Mouse (Mus musculus) C2C12 (cell line): ENCODE data around the gene Tgm3. TPM values are rescaled to one million over a fixed set of nuclear protein-coding genes. Genes with fewer than 3 reads are reported as not detected.

Experiments
- H3K27me3 ChIP-seq: one replicate; pipeline ENCODE4 v1.6.1; 2011; ENCODE audit not compliant: control insufficient read depth, insufficient read depth, insufficient read length
- H3K36me3 ChIP-seq: one replicate; pipeline ENCODE4 v1.6.1; 2011; ENCODE audit not compliant: control insufficient read depth, insufficient read depth
- H3K4me3 ChIP-seq: one replicate; pipeline ENCODE4 v1.5.1; 2011; ENCODE audit warnings: mild to moderate bottlenecking, control low read depth; ENCODE audit not compliant: poor library complexity, insufficient read depth, severe bottlenecking
- H3K79me2 ChIP-seq: one replicate; pipeline ENCODE4 v1.6.1; 2011; ENCODE audit not compliant: control insufficient read depth, insufficient read depth
- H3K79me3 ChIP-seq: one replicate; pipeline ENCODE4 v1.6.1; 2011; ENCODE audit warnings: low read depth, control low read depth
- H3ac ChIP-seq: one replicate; pipeline ENCODE3; 2011; ENCODE audit warnings: low read depth; ENCODE audit not compliant: control insufficient read depth, insufficient read length
- CEBPB ChIP-seq: IDR thresholded peaks from one replicate; pipeline ENCODE4 v1.6.1; 2011; ENCODE audit warnings: low read depth, mild to moderate bottlenecking, control low read depth, moderate library complexity
- CTCF ChIP-seq: IDR thresholded peaks from one replicate; pipeline ENCODE4 v1.5.1; 2011; ENCODE audit not compliant: control insufficient read depth, insufficient read depth, insufficient read length
- FOSL1 ChIP-seq: IDR thresholded peaks from one replicate; pipeline ENCODE4 v1.8.0; 2011; ENCODE audit warnings: mild to moderate bottlenecking, low read length; ENCODE audit not compliant: poor library complexity, insufficient read depth, severe bottlenecking
- MAX ChIP-seq: IDR thresholded peaks from one replicate; pipeline ENCODE4 v1.6.1; 2011; ENCODE audit warnings: mild to moderate bottlenecking, control low read depth
- MYOD1 ChIP-seq: IDR thresholded peaks from one replicate; pipeline ENCODE4 v1.6.1; 2011; ENCODE audit warnings: low read depth; ENCODE audit not compliant: control insufficient read depth, insufficient read length
- MYOG ChIP-seq: IDR thresholded peaks from one replicate; pipeline ENCODE4 v1.6.1; 2011; ENCODE audit not compliant: control insufficient read depth, insufficient read length; ENCODE audit errors: extremely low read depth
- USF1 ChIP-seq: IDR thresholded peaks from one replicate; pipeline ENCODE4 v1.6.1; 2011; ENCODE audit warnings: low read depth, mild to moderate bottlenecking, control low read depth, moderate library complexity
- polyA plus RNA-seq: library from polyadenylated mRNA; unstranded; fragments of >200 nt; fragmentation: generic; extraction: Trizol; gene quantifications from one replicate; pipeline ENCODE4 v1.2.1, GENCODE M21; 2012; ENCODE audit warnings: missing spikeins

Tgm3 gene
- polyA plus RNA-seq, 1 experiment, result not detected

DNA sequence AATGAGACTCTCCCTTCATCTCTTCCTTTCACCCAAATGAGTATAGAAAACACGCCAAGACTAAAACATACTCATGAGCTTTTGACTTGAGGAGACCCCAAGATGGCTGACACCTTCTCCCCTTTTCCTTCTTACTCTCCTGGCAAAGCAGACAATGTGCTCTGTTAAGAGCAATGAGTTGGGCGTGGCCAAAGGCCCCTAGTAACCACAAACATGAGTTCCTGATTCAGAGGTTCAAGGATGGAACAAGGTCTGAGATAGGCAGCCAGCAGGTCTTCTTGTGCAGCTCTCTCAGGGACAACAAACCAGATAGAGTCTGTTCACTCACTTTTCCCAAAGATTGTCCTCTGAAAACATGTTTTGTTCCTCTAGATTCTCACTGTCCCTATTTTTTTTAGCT lies 5.9 kb downstream of the Tgm3 start:
- TF ChIP-seq CTCF, result no peak
- no peak for TF ChIP-seq FOSL1
- TF ChIP-seq MYOG, result no peak
- TF ChIP-seq MAX, result no peak
- Histone ChIP-seq H3K79me3 (no peaks in the 10 kb centered on the region), H3K4me3 (no peak overlapping the region), H3K36me3 (no peaks in the 10 kb centered on the region), H3ac (no peak overlapping the region), H3K79me2 (no peaks in the 10 kb centered on the region), H3K27me3 (peaks cover 9% of the 10 kb centered on the region)

DNA sequence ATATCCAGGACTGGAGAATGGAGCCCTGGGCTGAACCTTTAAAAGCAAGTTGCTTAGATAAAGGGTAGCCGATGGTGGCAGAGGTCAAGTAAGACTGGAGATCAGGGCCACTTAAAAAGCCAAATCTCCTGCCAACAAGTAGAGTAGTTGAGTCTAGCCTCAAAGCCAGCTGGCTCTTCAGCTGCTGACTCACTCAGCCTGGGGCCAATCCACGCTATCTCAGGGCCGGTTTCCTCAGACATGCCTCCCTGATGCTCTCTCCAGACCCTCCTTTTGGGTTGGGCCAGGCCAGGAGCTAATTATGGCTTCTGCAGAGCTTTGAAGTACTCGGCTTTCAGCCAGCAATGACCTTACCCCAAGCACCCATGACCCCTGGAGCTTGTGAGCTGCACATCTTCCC lies 15.7 kb downstream of the Tgm3 start:
- Histone ChIP-seq H3K79me2 (no peaks in the 10 kb centered on the region), H3K4me3 (no peak overlapping the region), H3K27me3 (peaks cover 2% of the 10 kb centered on the region), H3K79me3 (no peaks in the 10 kb centered on the region), H3K36me3 (no peaks in the 10 kb centered on the region), H3ac (no peak overlapping the region)
- no peak for TF ChIP-seq CEBPB
- no peak for TF ChIP-seq USF1

DNA sequence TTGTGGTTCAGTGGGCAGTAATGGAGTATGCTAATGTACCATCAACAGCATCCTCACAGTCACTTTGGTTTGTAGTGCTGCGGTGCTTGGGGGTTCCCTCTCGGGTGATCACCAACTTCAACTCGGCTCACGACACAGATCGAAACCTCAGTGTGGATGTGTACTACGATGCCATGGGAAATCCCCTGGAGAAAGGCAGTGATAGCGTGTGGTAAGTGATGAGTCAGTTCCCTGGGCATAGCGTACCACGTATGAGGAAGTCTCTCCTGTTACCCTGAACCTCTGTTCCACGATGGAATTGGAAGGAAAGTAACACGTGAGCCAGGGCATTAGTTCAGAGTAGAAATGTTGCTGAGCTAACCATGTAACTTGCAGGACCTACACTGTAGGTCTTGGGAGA lies 17.7 kb downstream of the Tgm3 start:
- no peak overlapping the region for H3ac ChIP-seq
- TF ChIP-seq MYOD1 (no peak), MAX (no peak), MYOG (no peak), FOSL1 (no peak), USF1 (no peak), CTCF (no peak), CEBPB (no peak)
- H3K79me3 ChIP-seq, result no peaks in the 10 kb centered on the region

DNA sequence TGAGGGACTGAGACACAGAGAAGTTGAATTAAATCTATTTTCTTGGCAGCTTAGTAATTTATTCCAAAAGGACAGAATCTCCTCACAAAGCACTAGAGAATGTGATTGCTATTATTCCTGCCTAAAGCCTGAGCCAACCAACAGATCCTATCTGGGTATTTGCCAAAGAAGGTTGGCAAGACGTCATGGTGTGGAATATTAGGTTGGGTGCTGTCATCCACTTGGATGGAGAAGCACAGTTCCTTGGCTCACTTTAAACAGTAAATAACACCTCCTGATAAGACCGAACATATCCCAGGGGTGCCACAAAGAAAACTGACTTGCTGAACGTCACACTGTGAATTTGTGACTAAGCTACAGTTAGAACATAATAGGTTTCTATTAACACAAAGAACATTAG lies 20.5 kb downstream of the Tgm3 start:
- no peak overlapping the region for H3K4me3 ChIP-seq
- no peak for TF ChIP-seq FOSL1
- TF ChIP-seq CEBPB, result no peak
- no peak for TF ChIP-seq MYOD1
- TF ChIP-seq CTCF, result no peak
- no peak for TF ChIP-seq MAX
- TF ChIP-seq USF1, result no peak

More for the DNA sequence above, 17.7 kb downstream of the Tgm3 start:
- no peaks in the 10 kb centered on the region for H3K27me3 ChIP-seq
- no peaks in the 10 kb centered on the region for H3K36me3 ChIP-seq
- no peak overlapping the region for H3K4me3 ChIP-seq
- no peaks in the 10 kb centered on the region for H3K79me2 ChIP-seq

DNA sequence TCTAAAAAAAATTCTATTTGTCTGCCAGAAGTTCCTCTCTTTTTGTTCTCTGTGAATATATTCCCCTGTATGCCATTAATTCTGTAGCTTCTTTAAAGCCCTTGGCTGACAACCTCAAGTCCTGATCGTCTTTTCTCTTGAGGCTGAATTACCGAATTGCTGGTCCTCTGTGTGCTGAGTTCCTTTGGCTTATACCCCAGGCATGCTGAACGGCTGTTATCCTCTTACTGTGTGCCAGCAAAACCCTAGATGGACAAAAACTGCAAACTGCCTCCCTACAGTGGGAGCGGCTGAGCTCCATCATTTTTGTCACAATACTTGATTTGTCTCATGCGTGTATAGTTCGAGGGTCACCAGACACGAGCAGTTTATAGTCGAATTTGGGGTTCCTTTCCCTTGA lies 24.7 kb downstream of the Tgm3 start:
- Histone ChIP-seq H3K27me3 (peaks cover 18% of the 10 kb centered on the region), H3ac (no peak overlapping the region), H3K79me3 (no peaks in the 10 kb centered on the region), H3K79me2 (no peaks in the 10 kb centered on the region), H3K36me3 (no peaks in the 10 kb centered on the region), H3K4me3 (no peak overlapping the region)
- TF ChIP-seq USF1 (no peak), MAX (no peak), CTCF (no peak), CEBPB (no peak), FOSL1 (no peak), MYOD1 (no peak), MYOG (no peak)

More for the DNA sequence above, 20.5 kb downstream of the Tgm3 start:
- no peaks in the 10 kb centered on the region for H3K36me3 ChIP-seq
- peaks cover 9% of the 10 kb centered on the region for H3K27me3 ChIP-seq
- H3ac ChIP-seq, result no peak overlapping the region
- H3K79me2 ChIP-seq, result no peaks in the 10 kb centered on the region
- no peaks in the 10 kb centered on the region for H3K79me3 ChIP-seq

DNA sequence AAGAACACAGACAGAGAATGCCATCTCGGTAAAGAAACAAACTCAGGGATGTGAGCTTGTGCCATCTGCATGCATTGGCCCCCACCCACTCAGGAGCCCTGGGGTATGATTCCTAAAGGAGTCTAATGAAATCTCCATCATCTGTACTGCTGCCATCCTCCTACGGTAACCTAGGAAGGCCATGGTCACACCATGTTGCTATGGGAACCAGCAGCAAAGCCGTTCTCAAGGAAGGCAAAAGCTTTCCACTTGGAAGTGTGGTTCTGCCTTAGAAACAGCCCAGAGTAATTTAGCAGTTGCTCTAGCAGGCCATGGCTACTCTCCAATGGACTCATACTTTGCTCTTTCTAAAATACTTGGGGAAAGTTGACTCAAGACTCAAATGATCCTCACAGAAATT lies 26.8 kb downstream of the Tgm3 start:
- no peaks in the 10 kb centered on the region for H3K79me2 ChIP-seq
- no peak for TF ChIP-seq CEBPB
- TF ChIP-seq MYOD1, result no peak
- TF ChIP-seq CTCF, result no peak
- TF ChIP-seq FOSL1, result no peak
- TF ChIP-seq MYOG, result no peak
- no peak for TF ChIP-seq MAX
- no peak for TF ChIP-seq USF1

More for the DNA sequence above, 26.8 kb downstream of the Tgm3 start:
- Histone ChIP-seq H3K79me3 (no peaks in the 10 kb centered on the region), H3K27me3 (peaks cover 20% of the 10 kb centered on the region), H3K4me3 (no peak overlapping the region), H3ac (no peak overlapping the region), H3K36me3 (no peaks in the 10 kb centered on the region)
